Mouse (Mus musculus) erythroblast, embryonic 14.5 days (primary cell): ENCODE data around the gene Iqgap1. TPM values are rescaled to one million over a fixed set of nuclear protein-coding genes. Genes with fewer than 3 reads are reported as not detected.

Experiments used
- H3K27me3 ChIP-seq: 2 replicates; pipeline ENCODE4 v1.6.1; 2012; ENCODE audit warnings: inconsistent platforms; ENCODE audit not compliant: control insufficient read depth
- H3K36me3 ChIP-seq: 2 replicates; pipeline ENCODE4 v1.6.1; 2012; ENCODE audit warnings: mild to moderate bottlenecking, inconsistent platforms; ENCODE audit not compliant: control insufficient read depth
- H3K4me1 ChIP-seq: 2 replicates; pipeline ENCODE4 v1.6.1; 2012; ENCODE audit warnings: inconsistent platforms; ENCODE audit not compliant: control insufficient read depth
- H3K4me3 ChIP-seq: replicated peaks from 2 replicates; pipeline ENCODE3; 2012; ENCODE audit warnings: moderate library complexity, mild to moderate bottlenecking, inconsistent platforms
- H3K9me3 ChIP-seq: 2 replicates; pipeline ENCODE4 v1.6.1; 2012; ENCODE audit warnings: low read length, inconsistent platforms, mixed read lengths; ENCODE audit not compliant: control insufficient read depth
- GATA1 ChIP-seq: IDR thresholded peaks from 2 replicates; pipeline ENCODE4 v1.6.1; 2012; ENCODE audit warnings: low read length, inconsistent platforms, mixed read lengths
- TAL1 ChIP-seq: IDR thresholded peaks from 3 replicates; pipeline ENCODE4 v1.6.1; 2012; ENCODE audit warnings: low read length, inconsistent platforms, mixed read lengths
- polyA plus RNA-seq: library from polyadenylated mRNA; stranded (reverse); fragments of >175 nt; gene quantifications from 2 replicates; pipeline ENCODE4 v1.2.3, GENCODE M21; 2012

Gene Iqgap1
- 0.11 and 0.15 TPM in 2 replicates for polyA plus RNA-seq

- Histone ChIP-seq H3K4me3 (no peak within 1 kb of the TSS), H3K27me3 (no peaks in the 10 kb centered on the region), H3K36me3 (no peaks in the 10 kb centered on the region), H3K4me1 (peaks cover 14% of the 10 kb centered on the region), H3K9me3 (no peaks in the 10 kb centered on the region)
- TF ChIP-seq GATA1, result no peak
These were observed at the start of gene Iqgap1 for GRCm38 (mm10) chr7:80825843-80826403. Gene Iqgap1 (minus strand): TSS chr7:80825974.

- Histone ChIP-seq H3K4me1 (no peaks in the 10 kb centered on the region), H3K4me3 (no peak overlapping the region), H3K9me3 (no peaks in the 10 kb centered on the region; the same call in 1 of the 2 replicates), H3K27me3 (peaks cover 3% of the 10 kb centered on the region), H3K36me3 (peaks cover 7% of the 10 kb centered on the region)
- TF ChIP-seq TAL1 (no peak), GATA1 (no peak)
These were observed 47.9 kb upstream of the Iqgap1 start for GRCm38 (mm10) chr7:80873631-80874030.

GRCm38 (mm10) chr7:80873038-80873437 lies 47.3 kb upstream of the Iqgap1 start:
- H3K4me3 ChIP-seq, result no peak overlapping the region
- no peaks in the 10 kb centered on the region for H3K4me1 ChIP-seq
- peaks cover 3% of the 10 kb centered on the region for H3K27me3 ChIP-seq
- TF ChIP-seq TAL1, result no peak
- no peak for TF ChIP-seq GATA1
- H3K9me3 ChIP-seq, result no peaks in the 10 kb centered on the region; the same call in 1 of the 2 replicates
- H3K36me3 ChIP-seq, result peaks cover 7% of the 10 kb centered on the region

- no peaks in the 10 kb centered on the region for H3K27me3 ChIP-seq
- TF ChIP-seq TAL1, result no peak
- no peak for TF ChIP-seq GATA1
- no peaks in the 10 kb centered on the region for H3K9me3 ChIP-seq
- H3K4me1 ChIP-seq, result peaks cover 3% of the 10 kb centered on the region
- no peak overlapping the region for H3K4me3 ChIP-seq
- no peaks in the 10 kb centered on the region; the same call in 1 of the 2 replicates for H3K36me3 ChIP-seq
These were observed 42.9 kb upstream of the Iqgap1 start for GRCm38 (mm10) chr7:80868686-80869085.

- TF ChIP-seq TAL1, result no peak
- TF ChIP-seq GATA1, result no peak
- H3K9me3 ChIP-seq, result no peaks in the 10 kb centered on the region
- H3K4me3 ChIP-seq, result no peak overlapping the region
- H3K4me1 ChIP-seq, result peaks cover 7% of the 10 kb centered on the region
- H3K27me3 ChIP-seq, result no peaks in the 10 kb centered on the region
- no peaks in the 10 kb centered on the region; the same call in 1 of the 2 replicates for H3K36me3 ChIP-seq
These were observed 40.9 kb upstream of the Iqgap1 start for GRCm38 (mm10) chr7:80866514-80867147.

GRCm38 (mm10) chr7:80865521-80865920 lies 39.7 kb upstream of the Iqgap1 start:
- Histone ChIP-seq H3K36me3 (no peaks in the 10 kb centered on the region; the same call in 1 of the 2 replicates), H3K4me3 (no peak overlapping the region), H3K27me3 (no peaks in the 10 kb centered on the region), H3K4me1 (peaks cover 17% of the 10 kb centered on the region), H3K9me3 (no peaks in the 10 kb centered on the region)
- TF ChIP-seq TAL1 (no peak), GATA1 (no peak)

- no peaks in the 10 kb centered on the region for H3K9me3 ChIP-seq
- H3K4me3 ChIP-seq, result no peak overlapping the region
- peaks cover 24% of the 10 kb centered on the region for H3K4me1 ChIP-seq
- no peak for TF ChIP-seq TAL1
- no peak for TF ChIP-seq GATA1
- H3K36me3 ChIP-seq, result no peaks in the 10 kb centered on the region; the same call in 1 of the 2 replicates
- H3K27me3 ChIP-seq, result no peaks in the 10 kb centered on the region
These were observed 39.1 kb upstream of the Iqgap1 start for GRCm38 (mm10) chr7:80864831-80865230.

GRCm38 (mm10) chr7:80864151-80864550 lies 38.4 kb upstream of the Iqgap1 start:
- H3K9me3 ChIP-seq, result no peaks in the 10 kb centered on the region
- no peaks in the 10 kb centered on the region for H3K27me3 ChIP-seq
- no peaks in the 10 kb centered on the region; the same call in 1 of the 2 replicates for H3K36me3 ChIP-seq
- TF ChIP-seq GATA1 (no peak), TAL1 (no peak)
- no peak overlapping the region for H3K4me3 ChIP-seq
- H3K4me1 ChIP-seq, result peaks cover 24% of the 10 kb centered on the region

GRCm38 (mm10) chr7:80863520-80863919 lies 37.7 kb upstream of the Iqgap1 start:
- H3K4me3 ChIP-seq, result no peak overlapping the region
- H3K36me3 ChIP-seq, result no peaks in the 10 kb centered on the region; the same call in 1 of the 2 replicates
- peaks cover 24% of the 10 kb centered on the region for H3K4me1 ChIP-seq
- no peaks in the 10 kb centered on the region for H3K27me3 ChIP-seq
- no peak for TF ChIP-seq TAL1
- TF ChIP-seq GATA1, result no peak
- H3K9me3 ChIP-seq, result no peaks in the 10 kb centered on the region

- TF ChIP-seq GATA1, result no peak
- no peak for TF ChIP-seq TAL1
- no peaks in the 10 kb centered on the region; the same call in 1 of the 2 replicates for H3K36me3 ChIP-seq
- H3K27me3 ChIP-seq, result no peaks in the 10 kb centered on the region
- H3K4me1 ChIP-seq, result peaks cover 24% of the 10 kb centered on the region
- H3K9me3 ChIP-seq, result no peaks in the 10 kb centered on the region
- H3K4me3 ChIP-seq, result no peak overlapping the region
These were observed 36.7 kb upstream of the Iqgap1 start for GRCm38 (mm10) chr7:80862475-80862874.
